Mouse (Mus musculus): ENCODE data around the gene Armh3. TPM values are rescaled to one million over a fixed set of nuclear protein-coding genes. Genes with fewer than 3 reads are reported as not detected.

Gene Armh3
- total and polyA plus RNA-seq, 3 experiments: 1.1 to 4.9 (median 1.9) TPM

DNA sequence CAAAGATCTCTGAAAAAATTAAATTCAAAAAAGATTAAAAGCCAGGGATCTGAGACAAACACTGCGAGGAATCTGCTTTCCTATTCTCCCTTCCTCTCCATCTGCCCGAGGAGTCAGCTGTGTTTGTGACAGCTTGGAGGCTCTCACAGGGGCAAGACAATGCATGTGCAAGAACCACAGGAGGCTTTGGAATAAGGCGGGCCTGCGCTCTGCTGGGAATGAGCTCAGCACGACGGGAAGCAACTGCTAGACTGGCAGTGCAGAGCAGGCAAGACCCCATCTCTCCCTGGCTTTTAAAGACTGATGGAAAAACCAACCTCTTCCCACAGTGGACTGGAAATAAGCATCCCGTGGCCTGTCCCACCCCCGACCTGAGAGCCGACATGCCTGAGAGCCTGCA lies 60.8 kb downstream of the Armh3 start:
- dilution Hi-C loops (cut with MboI; ENCODE audit: extremely low pct_ligation_motif_present, extremely low pct_unique_long_range_greater_than_20kb, low sequenced_read_pairs): no loop called here
- H3K27me3 ChIP-seq (replicated peaks): no peaks in the 10 kb centered on the region
- H3K27ac ChIP-seq (ENCODE audit: insufficient read depth, low read depth): no peak overlapping the region
- H3K79me2 ChIP-seq (replicated peaks; ENCODE audit: control insufficient read depth, extremely low read depth, insufficient read depth, poor library complexity, severe bottlenecking): no peaks in the 10 kb centered on the region
- in situ Hi-C loops (cut with MboI; ENCODE audit: low pct_ligation_motif_present, low pct_unique_long_range_greater_than_20kb, low sequenced_read_pairs): no loop called here
- no peaks in the 10 kb centered on the region for H3K9me3 ChIP-seq (replicated peaks; ENCODE audit: low read length)
- H3K4me1 ChIP-seq (ENCODE audit: control insufficient read depth in 1 of 2, insufficient read depth in 2 of 2): no peaks in the 10 kb centered on the region
- H3K36me3 ChIP-seq (replicated peaks in 1 of 2; ENCODE audit: control insufficient read depth in 1 of 2, insufficient read depth in 1 of 2, low read length in 1 of 2): peaks cover 0 to 6% of the 10 kb centered on the region in 2 experiments
- no peak overlapping the region for H3K9ac ChIP-seq (ENCODE audit: insufficient read depth, low read depth)
- DNase-seq (ENCODE audit: extremely low read depth): no peak
- no peak overlapping the region for H3K4me3 ChIP-seq (replicated peaks in 1 of 3; ENCODE audit: low read depth in 2 of 3, low read length in 2 of 3, poor library complexity in 1 of 3)
- H3K4me2 ChIP-seq (ENCODE audit: insufficient read depth, low read depth, poor library complexity, severe bottlenecking): no peak overlapping the region
- TF ChIP-seq TBP (conservative IDR thresholded peaks at IDR 0.05; ENCODE audit: low read depth, low read length) (no peak), MAZ (IDR thresholded peaks at IDR 0.05; ENCODE audit: low read depth, low read length) (no peak), JUN (IDR thresholded peaks at IDR 0.05; ENCODE audit: insufficient read depth, low read depth, low read length) (no peak), SIN3A (IDR thresholded peaks at IDR 0.05; ENCODE audit: low read length) (no peak), POLR2AphosphoS2 (IDR thresholded peaks at IDR 0.05; ENCODE audit: low read depth, low read length) (no peak), EP300 (IDR thresholded peaks at IDR 0.05; ENCODE audit: low read length) (no peak), ZMIZ1 (IDR thresholded peaks at IDR 0.05; ENCODE audit: low read depth, low read length) (no peak), ETS1 (conservative IDR thresholded peaks at IDR 0.05; ENCODE audit: low read depth, low read length) (no peak), MYC (IDR thresholded peaks at IDR 0.05; ENCODE audit: low read depth, low read length) (no peak), USF2 (conservative IDR thresholded peaks at IDR 0.05; ENCODE audit: low read depth, low read length) (no peak), E2F4 (IDR thresholded peaks at IDR 0.05; ENCODE audit: insufficient replicate concordance, low read depth, low read length) (no peak), UBTF (IDR thresholded peaks at IDR 0.05; ENCODE audit: low read depth, low read length) (no peak)

DNA sequence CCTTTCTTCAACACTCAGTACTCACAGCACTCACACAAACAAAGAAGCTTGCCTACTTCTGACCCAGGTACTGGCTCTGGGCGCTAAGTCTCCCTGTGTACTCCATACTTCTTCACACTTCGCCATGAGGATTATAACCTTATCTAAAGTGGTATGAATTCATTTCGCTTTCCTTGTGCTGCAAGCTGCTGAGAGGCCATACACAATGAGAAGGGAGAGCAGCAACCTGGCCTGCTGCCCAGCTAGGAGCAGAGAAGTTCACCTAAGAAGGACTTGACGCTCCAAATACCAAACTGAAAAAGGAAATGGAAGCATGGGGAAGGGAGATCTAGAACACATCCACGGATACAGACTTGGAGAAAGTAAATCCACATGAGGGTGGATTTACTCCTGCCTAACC lies 71.1 kb downstream of the Armh3 start:
- H3K9me3 ChIP-seq (replicated peaks; ENCODE audit: low read length): no peaks in the 10 kb centered on the region
- H3K9ac ChIP-seq (ENCODE audit: insufficient read depth, low read depth): no peak overlapping the region
- H3K4me3 ChIP-seq (replicated peaks in 1 of 3; ENCODE audit: low read depth in 2 of 3, low read length in 2 of 3, poor library complexity in 1 of 3): no peak overlapping the region
- DNase-seq (ENCODE audit: extremely low read depth): no peak
- no peaks in the 10 kb centered on the region for H3K4me1 ChIP-seq (ENCODE audit: control insufficient read depth in 1 of 2, insufficient read depth in 2 of 2)
- H3K27me3 ChIP-seq (replicated peaks): no peaks in the 10 kb centered on the region
- no peak for TF ChIP-seq ETS1 (conservative IDR thresholded peaks at IDR 0.05; ENCODE audit: low read depth, low read length)
- TF ChIP-seq EP300 (IDR thresholded peaks at IDR 0.05; ENCODE audit: low read length): no peak
- TF ChIP-seq MYC (IDR thresholded peaks at IDR 0.05; ENCODE audit: low read depth, low read length): no peak
- no peak for TF ChIP-seq MAX (IDR thresholded peaks at IDR 0.05; ENCODE audit: low read length)
- no peak for TF ChIP-seq MEF2A (IDR thresholded peaks at IDR 0.05; ENCODE audit: borderline replicate concordance, low read depth, low read length)
- no peak for TF ChIP-seq ELF1 (IDR thresholded peaks at IDR 0.05; ENCODE audit: low read depth, low read length)
- no peak for TF ChIP-seq MAZ (IDR thresholded peaks at IDR 0.05; ENCODE audit: low read depth, low read length)
- dilution Hi-C loops (cut with MboI; ENCODE audit: extremely low pct_ligation_motif_present, extremely low pct_unique_long_range_greater_than_20kb, low sequenced_read_pairs) (no loop called here), in situ Hi-C loops (cut with MboI; ENCODE audit: low pct_ligation_motif_present, low pct_unique_long_range_greater_than_20kb, low sequenced_read_pairs) (no loop called here)
- H3K27ac ChIP-seq (ENCODE audit: insufficient read depth, low read depth): no peak overlapping the region
- no peak overlapping the region for H3K4me2 ChIP-seq (ENCODE audit: insufficient read depth, low read depth, poor library complexity, severe bottlenecking)
- H3K36me3 ChIP-seq (replicated peaks in 1 of 2; ENCODE audit: control insufficient read depth in 1 of 2, insufficient read depth in 1 of 2, low read length in 1 of 2): peaks cover 0 to 6% of the 10 kb centered on the region in 2 experiments
- no peaks in the 10 kb centered on the region for H3K79me2 ChIP-seq (replicated peaks; ENCODE audit: control insufficient read depth, extremely low read depth, insufficient read depth, poor library complexity, severe bottlenecking)

Measured in CH12.LX (cell line).